Mouse (Mus musculus): ENCODE data around the gene Tmem253. TPM values are rescaled to one million over a fixed set of nuclear protein-coding genes. Genes with fewer than 3 reads are reported as not detected.

Tmem253 gene
- polyA plus RNA-seq, 1 experiment from 2014 or later, result 1.5 TPM

DNA sequence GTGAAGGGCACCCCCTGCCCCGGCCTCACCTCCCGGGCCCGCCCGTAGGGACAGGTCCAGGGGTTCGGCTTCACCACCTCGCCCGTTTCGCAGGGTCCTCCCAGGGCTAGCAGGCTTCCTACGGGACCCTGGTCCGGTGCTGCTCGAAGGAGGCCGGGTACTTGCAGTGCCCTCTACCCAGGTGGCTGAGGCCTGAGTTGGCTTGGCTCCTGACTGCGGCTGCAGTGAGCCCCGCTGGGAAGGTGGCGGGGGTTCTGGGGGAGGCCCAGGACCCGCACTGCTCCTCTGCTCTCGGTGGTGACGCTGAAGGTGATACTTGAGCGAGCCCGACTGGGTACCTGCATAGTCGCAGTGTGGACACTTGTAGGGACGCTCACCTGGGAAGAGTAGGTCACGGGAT, 8.7 kb upstream of the Tmem253 start:
- peaks cover 27 to 54% of the 10 kb centered on the region in 2 experiments for H3K4me1 ChIP-seq (ENCODE audit: control insufficient read depth in 2 of 2, insufficient read depth in 2 of 2, low read length in 2 of 2)
- H3K27ac ChIP-seq (replicated peaks in 1 of 2; ENCODE audit: control insufficient read depth in 1 of 2, insufficient read depth in 1 of 2, low read depth in 2 of 2, low read length in 2 of 2), result peak overlapping the region; percentile 10 to 31; a peak in 2 of 4 replicates
- peaks cover 79% of the 10 kb centered on the region for H3K36me3 ChIP-seq (ENCODE audit: control insufficient read depth, insufficient read depth, low read length)
- H3K9me3 ChIP-seq (ENCODE audit: control insufficient read depth, low read length), result no peaks in the 10 kb centered on the region
- no peak overlapping the region for H3K9ac ChIP-seq (ENCODE audit: low read length)
- no peak for ATAC-seq (ENCODE audit: insufficient number of reproducible peaks, insufficient read depth, low FRiP score, low read depth)
- H3K4me2 ChIP-seq (ENCODE audit: low read length), result no peak overlapping the region
- H3K4me3 ChIP-seq (ENCODE audit: control insufficient read depth in 1 of 2, insufficient read depth in 1 of 2, low read depth in 1 of 2, low read length in 2 of 2), result no peak overlapping the region
- WGBS, result 90% methylated on average over 23 of the region's 23 CpGs
- H3K27me3 ChIP-seq (ENCODE audit: control insufficient read depth, insufficient read depth, low read length), result no peaks in the 10 kb centered on the region

DNA sequence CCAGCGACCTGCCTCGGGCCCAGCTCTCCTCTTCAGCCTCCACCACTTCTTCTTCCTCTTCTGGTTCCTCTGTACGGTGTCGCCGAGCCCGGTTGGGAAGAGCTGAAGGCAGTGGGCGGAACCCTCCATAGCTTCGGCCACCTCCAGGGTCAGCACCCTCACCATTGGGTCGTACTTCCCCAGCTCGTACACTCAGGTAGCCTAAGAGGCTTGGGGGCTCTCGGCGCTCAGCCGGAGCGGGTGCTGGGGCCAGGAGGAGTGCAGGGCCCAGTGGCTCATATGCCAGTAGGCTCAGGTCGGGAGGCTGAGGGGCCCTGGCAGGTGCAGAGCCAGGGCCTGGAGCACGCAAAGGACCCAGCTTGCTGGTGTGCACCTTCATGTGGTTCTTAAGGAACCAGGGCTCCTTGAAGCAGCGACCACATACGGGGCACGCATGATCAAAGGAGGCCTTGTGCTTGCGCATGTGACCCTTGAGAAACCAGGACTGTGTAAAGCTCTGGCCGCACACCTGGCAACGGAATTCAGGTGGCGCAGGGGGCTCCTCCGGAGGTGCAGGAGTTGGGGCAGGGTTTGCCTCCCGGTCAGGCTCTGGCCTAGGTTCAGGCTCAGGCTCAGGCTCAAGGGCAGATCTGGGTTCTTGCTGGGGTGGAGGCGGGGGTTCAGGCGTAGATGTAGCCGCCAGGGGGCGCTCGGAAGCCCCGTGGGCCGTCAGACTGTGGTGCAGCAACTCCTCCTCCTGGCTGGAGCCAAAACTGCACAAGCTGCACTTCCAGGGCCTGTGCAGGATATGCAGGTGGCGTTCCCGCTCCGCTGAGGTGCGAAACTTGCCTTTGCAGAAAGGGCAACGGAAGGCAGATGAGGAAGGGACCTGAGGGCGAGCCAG, 6.9 kb upstream of the Tmem253 start:
- Histone ChIP-seq H3K9ac (ENCODE audit: low read length) (peak overlapping the region; percentile 11; the same call in 1 of the 2 replicates), H3K4me2 (ENCODE audit: low read length) (no peak overlapping the region), H3K27ac (replicated peaks in 1 of 2; ENCODE audit: control insufficient read depth in 1 of 2, insufficient read depth in 1 of 2, low read depth in 2 of 2, low read length in 2 of 2) (0 out of 4 replicates have a peak overlapping the region, but pooled peaks of 1 of the 2 experiments have one; percentile 17), H3K9me3 (ENCODE audit: control insufficient read depth, low read length) (no peaks in the 10 kb centered on the region), H3K36me3 (ENCODE audit: control insufficient read depth, insufficient read depth, low read length) (peaks cover 61% of the 10 kb centered on the region), H3K27me3 (ENCODE audit: control insufficient read depth, insufficient read depth, low read length) (no peaks in the 10 kb centered on the region), H3K4me3 (ENCODE audit: control insufficient read depth in 1 of 2, insufficient read depth in 1 of 2, low read depth in 1 of 2, low read length in 2 of 2) (no peak overlapping the region), H3K4me1 (ENCODE audit: control insufficient read depth in 2 of 2, insufficient read depth in 2 of 2, low read length in 2 of 2) (peaks cover 27 to 58% of the 10 kb centered on the region in 2 experiments)
- WGBS, result 57% methylated on average over 38 of the region's 38 CpGs
- ATAC-seq (ENCODE audit: insufficient number of reproducible peaks, insufficient read depth, low FRiP score, low read depth), result peak; percentile 29; the same call in 1 of the 2 replicates

DNA sequence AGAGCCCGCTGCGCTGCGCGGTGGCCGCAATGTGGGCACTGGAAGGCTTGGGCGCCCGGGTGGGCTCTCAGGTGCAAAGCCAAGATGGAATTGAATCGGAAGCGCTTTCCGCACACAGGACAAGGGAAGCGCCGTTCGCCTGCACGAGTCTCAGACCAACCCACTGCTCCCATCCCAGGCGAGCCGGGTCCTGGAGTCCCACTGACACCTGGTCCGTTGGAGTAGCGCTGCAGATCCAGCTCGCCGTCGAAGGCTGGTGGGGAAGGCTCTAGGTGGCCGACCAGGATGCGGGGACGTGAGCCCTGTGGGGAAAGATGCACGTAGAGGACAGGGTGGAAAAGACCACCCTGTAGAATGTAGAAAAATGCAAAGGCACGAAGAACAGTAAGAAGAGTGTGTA, 6.1 kb upstream of the Tmem253 start:
- H3K4me1 ChIP-seq (ENCODE audit: control insufficient read depth in 2 of 2, insufficient read depth in 2 of 2, low read length in 2 of 2), result peaks cover 27 to 58% of the 10 kb centered on the region in 2 experiments
- H3K36me3 ChIP-seq (ENCODE audit: control insufficient read depth, insufficient read depth, low read length), result peaks cover 53% of the 10 kb centered on the region
- no peaks in the 10 kb centered on the region for H3K27me3 ChIP-seq (ENCODE audit: control insufficient read depth, insufficient read depth, low read length)
- H3K4me2 ChIP-seq (ENCODE audit: low read length), result no peak overlapping the region
- 55% methylated on average over 26 of the region's 26 CpGs for WGBS
- no peak overlapping the region for H3K27ac ChIP-seq (replicated peaks in 1 of 2; ENCODE audit: control insufficient read depth in 1 of 2, insufficient read depth in 1 of 2, low read depth in 2 of 2, low read length in 2 of 2)
- ATAC-seq (ENCODE audit: insufficient number of reproducible peaks, insufficient read depth, low FRiP score, low read depth), result no peak
- no peaks in the 10 kb centered on the region for H3K9me3 ChIP-seq (ENCODE audit: control insufficient read depth, low read length)
- no peak overlapping the region for H3K9ac ChIP-seq (ENCODE audit: low read length)
- H3K4me3 ChIP-seq (ENCODE audit: control insufficient read depth in 1 of 2, insufficient read depth in 1 of 2, low read depth in 1 of 2, low read length in 2 of 2), result no peak overlapping the region

DNA sequence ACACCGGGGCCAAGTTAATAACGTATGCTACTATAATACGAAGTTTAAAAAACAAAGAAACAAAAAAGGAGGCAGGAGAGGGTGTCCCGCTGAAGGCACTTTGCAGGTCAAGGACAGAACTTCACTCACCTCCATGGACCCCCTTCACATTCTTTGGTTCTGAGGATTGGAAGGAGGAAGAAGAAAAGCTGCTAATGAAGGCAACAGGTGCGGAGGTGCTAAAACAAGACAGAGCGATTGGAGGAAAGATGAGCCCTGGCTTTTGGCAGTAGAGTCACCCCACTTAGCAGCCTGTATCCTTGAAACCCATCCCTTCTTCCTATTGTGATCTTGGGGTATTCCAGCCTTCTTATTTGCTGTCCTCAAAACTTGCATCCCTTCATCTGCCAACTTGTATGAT, 5.6 kb upstream of the Tmem253 start:
- Histone ChIP-seq H3K36me3 (ENCODE audit: control insufficient read depth, insufficient read depth, low read length) (peaks cover 48% of the 10 kb centered on the region), H3K9ac (ENCODE audit: low read length) (no peak overlapping the region), H3K4me1 (ENCODE audit: control insufficient read depth in 2 of 2, insufficient read depth in 2 of 2, low read length in 2 of 2) (peaks cover 27 to 56% of the 10 kb centered on the region in 2 experiments), H3K27ac (replicated peaks in 1 of 2; ENCODE audit: control insufficient read depth in 1 of 2, insufficient read depth in 1 of 2, low read depth in 2 of 2, low read length in 2 of 2) (no peak overlapping the region), H3K9me3 (ENCODE audit: control insufficient read depth, low read length) (no peaks in the 10 kb centered on the region), H3K4me3 (ENCODE audit: control insufficient read depth in 1 of 2, insufficient read depth in 1 of 2, low read depth in 1 of 2, low read length in 2 of 2) (no peak overlapping the region), H3K4me2 (ENCODE audit: low read length) (peak overlapping the region; percentile 58; the same call in 1 of the 2 replicates), H3K27me3 (ENCODE audit: control insufficient read depth, insufficient read depth, low read length) (no peaks in the 10 kb centered on the region)
- ATAC-seq (ENCODE audit: insufficient number of reproducible peaks, insufficient read depth, low FRiP score, low read depth), result no peak
- WGBS, result 73% methylated on average over 6 of the region's 6 CpGs

DNA sequence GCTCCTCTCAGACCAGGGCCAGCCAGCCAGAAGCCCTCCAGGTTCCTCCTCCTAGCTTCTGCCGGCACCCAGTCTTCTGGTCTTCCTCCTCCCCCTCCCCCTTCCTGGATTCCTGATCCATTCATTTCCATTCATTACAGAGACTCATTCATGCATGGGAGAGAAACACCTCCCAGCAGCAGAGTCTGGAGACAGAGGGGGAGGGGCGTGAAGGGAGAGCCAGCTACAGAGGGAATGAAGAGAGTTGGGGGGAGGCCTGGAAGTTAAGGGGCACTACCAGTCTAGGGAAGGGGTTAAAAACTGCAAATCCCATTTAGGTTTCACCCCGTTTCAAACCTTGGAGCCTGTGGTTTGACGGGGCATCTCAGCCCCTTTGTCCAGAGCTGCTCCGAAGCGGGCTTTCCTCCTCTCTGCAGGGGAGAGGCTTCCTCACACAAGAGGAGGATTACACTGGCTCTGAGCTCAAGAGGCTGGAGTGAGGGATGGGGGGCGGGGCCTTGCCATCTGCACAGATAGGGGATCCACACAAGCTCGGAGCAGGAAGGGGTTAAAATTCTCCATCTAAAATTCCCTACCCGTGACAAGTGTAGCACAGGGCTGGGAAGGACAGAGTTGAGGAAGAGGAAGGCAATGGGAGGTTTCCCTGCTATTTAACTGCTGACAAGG, 4.9 kb upstream of the Tmem253 start:
- H3K27ac ChIP-seq (replicated peaks in 1 of 2; ENCODE audit: control insufficient read depth in 1 of 2, insufficient read depth in 1 of 2, low read depth in 2 of 2, low read length in 2 of 2), result peak overlapping the region; percentile 52 to 69; a peak in 3 of 4 replicates
- peak overlapping the region; percentile 4 to 16; a peak in 2 of 4 replicates for H3K4me3 ChIP-seq (ENCODE audit: control insufficient read depth in 1 of 2, insufficient read depth in 1 of 2, low read depth in 1 of 2, low read length in 2 of 2)
- 4% methylated on average over 9 of the region's 9 CpGs for WGBS

DNA sequence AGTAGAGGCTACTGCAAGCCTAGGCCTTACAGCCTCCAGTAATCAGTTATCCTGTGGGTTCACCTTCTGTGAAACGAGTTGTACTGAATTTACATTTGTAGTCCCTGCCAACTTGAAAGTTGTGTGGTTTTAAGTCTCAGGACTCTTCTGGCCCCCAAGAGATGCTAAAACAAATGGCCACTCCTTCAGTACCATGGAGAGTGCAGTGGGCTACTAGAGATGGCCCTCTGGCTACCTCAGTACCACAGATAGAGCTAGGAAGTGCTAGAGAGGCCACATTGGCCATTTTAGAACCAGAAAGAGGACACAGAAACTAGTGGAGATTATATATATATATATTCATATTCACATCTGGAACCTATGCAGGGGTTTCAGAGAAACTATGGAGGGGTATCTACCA, 3.8 kb upstream of the Tmem253 start:
- no peak for ATAC-seq (ENCODE audit: insufficient number of reproducible peaks, insufficient read depth, low FRiP score, low read depth)
- H3K4me2 ChIP-seq (ENCODE audit: low read length), result no peak overlapping the region
- no peak overlapping the region for H3K4me3 ChIP-seq (ENCODE audit: control insufficient read depth in 1 of 2, insufficient read depth in 1 of 2, low read depth in 1 of 2, low read length in 2 of 2)
- peaks cover 30% of the 10 kb centered on the region for H3K36me3 ChIP-seq (ENCODE audit: control insufficient read depth, insufficient read depth, low read length)
- no peaks in the 10 kb centered on the region for H3K9me3 ChIP-seq (ENCODE audit: control insufficient read depth, low read length)
- no peaks in the 10 kb centered on the region for H3K27me3 ChIP-seq (ENCODE audit: control insufficient read depth, insufficient read depth, low read length)
- peaks cover 16 to 53% of the 10 kb centered on the region in 2 experiments for H3K4me1 ChIP-seq (ENCODE audit: control insufficient read depth in 2 of 2, insufficient read depth in 2 of 2, low read length in 2 of 2)
- peak overlapping the region in 1 of 2 experiments; percentile 69; a peak in 1 of 4 replicates for H3K27ac ChIP-seq (replicated peaks in 1 of 2; ENCODE audit: control insufficient read depth in 1 of 2, insufficient read depth in 1 of 2, low read depth in 2 of 2, low read length in 2 of 2)
- 53% methylated on average over 1 of the region's 1 CpGs for WGBS
- H3K9ac ChIP-seq (ENCODE audit: low read length), result no peak overlapping the region

More for the DNA sequence above, 4.9 kb upstream of the Tmem253 start:
- peaks cover 26 to 53% of the 10 kb centered on the region in 2 experiments for H3K4me1 ChIP-seq (ENCODE audit: control insufficient read depth in 2 of 2, insufficient read depth in 2 of 2, low read length in 2 of 2)
- H3K36me3 ChIP-seq (ENCODE audit: control insufficient read depth, insufficient read depth, low read length), result peaks cover 41% of the 10 kb centered on the region
- no peak for ATAC-seq (ENCODE audit: insufficient number of reproducible peaks, insufficient read depth, low FRiP score, low read depth)
- H3K9ac ChIP-seq (ENCODE audit: low read length), result peak overlapping the region; percentile 25; the same call in 1 of the 2 replicates
- H3K4me2 ChIP-seq (ENCODE audit: low read length), result peak overlapping the region; percentile 58
- H3K9me3 ChIP-seq (ENCODE audit: control insufficient read depth, low read length), result no peaks in the 10 kb centered on the region
- no peaks in the 10 kb centered on the region for H3K27me3 ChIP-seq (ENCODE audit: control insufficient read depth, insufficient read depth, low read length)

DNA sequence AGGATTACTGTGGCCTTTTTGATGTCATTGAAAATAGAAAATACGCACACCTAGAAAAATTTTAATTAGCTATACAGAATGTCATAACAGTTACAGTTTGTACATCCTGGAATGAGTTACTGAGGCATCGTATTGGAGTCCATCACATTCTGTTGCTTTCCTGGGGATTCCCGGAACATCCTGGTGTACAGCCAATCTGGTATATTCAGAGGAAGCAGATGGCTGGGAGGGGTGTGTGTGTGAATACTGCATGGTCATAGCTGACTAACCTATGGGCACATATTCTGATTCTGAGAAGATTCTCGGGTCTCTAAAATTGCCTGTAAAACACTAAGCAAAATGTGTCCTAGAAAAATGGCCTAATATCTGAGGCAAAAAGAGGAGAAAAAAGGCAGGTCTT, 3.4 kb upstream of the Tmem253 start:
- no peaks in the 10 kb centered on the region for H3K9me3 ChIP-seq (ENCODE audit: control insufficient read depth, low read length)
- no peak for ATAC-seq (ENCODE audit: insufficient number of reproducible peaks, insufficient read depth, low FRiP score, low read depth)
- no peak overlapping the region for H3K4me3 ChIP-seq (ENCODE audit: control insufficient read depth in 1 of 2, insufficient read depth in 1 of 2, low read depth in 1 of 2, low read length in 2 of 2)
- H3K4me1 ChIP-seq (ENCODE audit: control insufficient read depth in 2 of 2, insufficient read depth in 2 of 2, low read length in 2 of 2), result peaks cover 14 to 56% of the 10 kb centered on the region in 2 experiments
- no peak overlapping the region for H3K27ac ChIP-seq (replicated peaks in 1 of 2; ENCODE audit: control insufficient read depth in 1 of 2, insufficient read depth in 1 of 2, low read depth in 2 of 2, low read length in 2 of 2)
- H3K9ac ChIP-seq (ENCODE audit: low read length), result no peak overlapping the region
- no peak overlapping the region for H3K4me2 ChIP-seq (ENCODE audit: low read length)
- peaks cover 26% of the 10 kb centered on the region for H3K36me3 ChIP-seq (ENCODE audit: control insufficient read depth, insufficient read depth, low read length)
- no peaks in the 10 kb centered on the region for H3K27me3 ChIP-seq (ENCODE audit: control insufficient read depth, insufficient read depth, low read length)
- 81% methylated on average over 4 of the region's 4 CpGs for WGBS
